Mouse (Mus musculus) intestine, postnatal 0 days (tissue): ENCODE results near the gene Tcte2. TPM values are rescaled to one million over a fixed set of nuclear protein-coding genes. Genes with fewer than 3 reads are reported as not detected.
"Not testable (repeated sequence)": the region's sequence is repeated elsewhere in the genome, so short reads cannot be mapped to it uniquely, and the experiment has no call there.

Source experiments
- ATAC-seq: fragments of 200-750 bp; cut with Nextera tagmentation; 2 replicates; pipeline ENCODE4 v1.8.0; 2017; ENCODE audit warnings: mild to moderate bottlenecking, moderate TSS enrichment, moderate library complexity
- H3K27ac ChIP-seq: fragments of 300-500 bp; sonication (generic); 2 replicates; pipeline ENCODE4 v1.5.1; 2014; ENCODE audit warnings: mild to moderate bottlenecking, low read depth, low read length, moderate library complexity
- H3K27me3 ChIP-seq: fragments of 300-500 bp; sonication (generic); replicated peaks from 2 replicates; pipeline ENCODE4 v1.6.1; 2014; ENCODE audit warnings: low read length, mixed read lengths; ENCODE audit not compliant: control insufficient read depth, insufficient read depth
- H3K36me3 ChIP-seq: fragments of 300-500 bp; sonication (generic); 2 replicates; pipeline ENCODE4 v1.6.1; 2014; ENCODE audit warnings: mild to moderate bottlenecking, moderate library complexity; ENCODE audit not compliant: control insufficient read depth, insufficient read depth
- H3K4me1 ChIP-seq: fragments of 300-500 bp; sonication (generic); replicated peaks from 2 replicates; pipeline ENCODE4 v1.6.1; 2014; ENCODE audit warnings: antibody characterized with exemption, low read length, mixed read lengths; ENCODE audit not compliant: control insufficient read depth, insufficient read depth
- H3K4me2 ChIP-seq: fragments of 300-500 bp; sonication (generic); replicated peaks from 2 replicates; pipeline ENCODE4 v1.6.1; 2014; ENCODE audit warnings: low read depth, mild to moderate bottlenecking, moderate library complexity
- H3K4me3 ChIP-seq: fragments of 300-500 bp; sonication (generic); 2 replicates; pipeline ENCODE4 v1.5.1; 2014; ENCODE audit warnings: low read depth, low read length
- H3K9ac ChIP-seq: fragments of 300-500 bp; sonication (generic); 2 replicates; pipeline ENCODE4 v1.6.1; 2014; ENCODE audit warnings: mild to moderate bottlenecking, low read depth, low read length
- H3K9me3 ChIP-seq: fragments of 300-500 bp; sonication (generic); 2 replicates; pipeline ENCODE4 v1.6.1; 2016; ENCODE audit warnings: mixed run types; ENCODE audit not compliant: control insufficient read depth
- CTCF ChIP-seq: sonication (generic); IDR thresholded peaks from 2 replicates; pipeline ENCODE4 v1.5.1; 2016; ENCODE audit warnings: low read depth, mild to moderate bottlenecking, control low read depth, antibody characterized with exemption, moderate library complexity
- WGBS: fragments of 180-500 bp; shearing (Covaris S2); extraction: QIAGEN DNeasy Blood & Tissue Kit; methylation state at CpG from one replicate; pipeline ENCODE4 v1.1.7; 2014; 5-methylcytosine and 5-hydroxymethylcytosine counted together
- polyA plus RNA-seq: library from polyadenylated mRNA; unstranded; fragments of >200 nt; fragmentation: Nextera tagmentation; extraction: Ambion mirVana; gene quantifications from 2 replicates; pipeline ENCODE4 v1.2.1, GENCODE M21; 2015

The Tcte2 gene
- polyA plus RNA-seq, 1 experiment from 2014 or later: 1.4 TPM

- TF ChIP-seq CTCF: no peak
- Histone ChIP-seq H3K27ac (peak overlapping the region; percentile 21; the same call in 1 of the 2 replicates), H3K4me3 (no peak overlapping the region), H3K4me2 (no peak overlapping the region), H3K36me3 (no peaks in the 10 kb centered on the region), H3K4me1 (peaks cover 8% of the 10 kb centered on the region), H3K27me3 (no peaks in the 10 kb centered on the region), H3K9me3 (no peaks in the 10 kb centered on the region), H3K9ac (no peak overlapping the region)
- no peak for ATAC-seq
- WGBS: 82% methylated on average over 6 of the region's 6 CpGs
Observed at GRCm38 (mm10) chr17:13681126-13681525, 80.5 kb downstream of the Tcte2 start.

- Histone ChIP-seq H3K27ac (0 out of 2 replicates have a peak overlapping the region, but pooled peaks have one; percentile 21), H3K4me2 (no peak overlapping the region), H3K9me3 (no peaks in the 10 kb centered on the region), H3K36me3 (no peaks in the 10 kb centered on the region), H3K27me3 (no peaks in the 10 kb centered on the region), H3K9ac (no peak overlapping the region), H3K4me1 (peaks cover 8% of the 10 kb centered on the region), H3K4me3 (no peak overlapping the region)
- WGBS: 64% methylated on average over 4 of the region's 4 CpGs
- no peak for ATAC-seq
- no peak for TF ChIP-seq CTCF
Observed at GRCm38 (mm10) chr17:13680318-13680717, 81.3 kb downstream of the Tcte2 start.

DNA sequence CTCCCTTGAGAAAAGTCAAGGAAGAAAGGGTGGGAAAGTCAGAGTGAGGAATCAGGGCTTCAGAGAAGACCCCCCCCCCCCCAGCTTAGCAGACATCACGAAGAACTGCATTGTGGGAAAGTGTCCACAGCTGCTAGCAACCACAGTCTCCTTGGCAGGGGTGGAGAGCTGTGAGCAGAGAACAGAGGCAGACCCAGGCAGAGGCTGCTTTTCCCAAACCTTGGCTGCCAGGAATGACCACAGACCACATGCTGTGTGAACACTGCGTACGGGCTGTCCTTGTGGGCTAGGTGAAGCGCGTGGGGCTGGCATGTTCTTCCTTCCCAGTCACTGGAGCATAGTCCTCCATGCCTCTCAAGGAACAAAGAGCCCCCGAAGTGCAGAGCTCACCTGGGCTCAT, 81.9 kb downstream of the Tcte2 start:
- Histone ChIP-seq H3K36me3 (no peaks in the 10 kb centered on the region), H3K4me3 (no peak overlapping the region), H3K27ac (no peak overlapping the region), H3K9ac (no peak overlapping the region), H3K27me3 (no peaks in the 10 kb centered on the region), H3K4me1 (peaks cover 8% of the 10 kb centered on the region), H3K4me2 (no peak overlapping the region), H3K9me3 (no peaks in the 10 kb centered on the region)
- WGBS: 92% methylated on average over 6 of the region's 6 CpGs
- no peak for ATAC-seq
- TF ChIP-seq CTCF: no peak

DNA sequence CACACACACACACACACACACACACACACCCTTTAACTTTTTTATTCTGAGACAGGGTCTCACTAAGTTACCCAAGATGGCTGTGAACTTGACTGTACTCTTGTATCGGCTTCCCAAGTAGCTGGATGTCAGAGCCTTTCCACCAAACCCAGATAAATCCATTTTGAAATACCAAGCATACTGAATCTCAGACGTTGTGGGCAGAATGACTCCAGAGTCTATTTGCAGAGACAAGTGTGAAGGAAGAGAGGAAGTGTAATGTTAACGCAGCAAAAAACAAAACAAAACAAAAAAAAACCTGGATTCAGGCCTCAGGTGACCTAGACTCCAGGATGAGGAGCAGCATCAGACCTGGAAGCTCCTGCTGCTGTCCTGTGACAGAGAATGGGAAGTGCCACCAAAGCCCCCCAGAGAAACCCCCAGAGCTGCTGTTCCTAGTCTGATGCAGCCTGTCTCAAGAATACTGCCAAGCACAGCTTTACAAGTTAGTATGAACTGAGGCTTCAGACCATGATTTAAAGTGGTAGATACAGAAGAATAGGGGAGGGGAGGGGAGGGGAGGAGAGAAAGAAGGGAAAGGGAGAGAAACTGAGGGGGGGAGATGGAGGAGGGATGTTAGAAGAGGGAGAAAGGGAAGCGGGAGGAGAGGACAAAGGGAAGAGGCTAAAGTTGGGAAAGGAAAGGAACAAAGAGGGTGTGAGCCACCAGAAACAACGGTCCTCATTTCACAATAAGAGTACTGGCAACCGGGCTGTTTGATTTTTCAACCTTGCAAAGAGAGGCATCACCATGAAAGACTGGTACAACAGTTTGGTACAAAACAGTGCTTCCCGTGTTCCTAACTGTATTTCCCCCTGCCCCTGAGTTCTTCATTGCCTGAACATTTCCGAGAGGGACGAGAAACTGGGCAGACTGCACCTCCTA, 84.1 kb downstream of the Tcte2 start:
- H3K4me1 ChIP-seq: peaks cover 3% of the 10 kb centered on the region; the same call in 1 of the 2 replicates
- no peak overlapping the region for H3K9ac ChIP-seq
- no peaks in the 10 kb centered on the region for H3K27me3 ChIP-seq
- H3K4me3 ChIP-seq: no peak overlapping the region
- no peak for TF ChIP-seq CTCF
- H3K36me3 ChIP-seq: no peaks in the 10 kb centered on the region
- ATAC-seq: no peak
- WGBS: 62% methylated on average over 9 of the region's 9 CpGs
- no peak overlapping the region for H3K27ac ChIP-seq
- H3K4me2 ChIP-seq: no peak overlapping the region
- H3K9me3 ChIP-seq: no peaks in the 10 kb centered on the region

DNA sequence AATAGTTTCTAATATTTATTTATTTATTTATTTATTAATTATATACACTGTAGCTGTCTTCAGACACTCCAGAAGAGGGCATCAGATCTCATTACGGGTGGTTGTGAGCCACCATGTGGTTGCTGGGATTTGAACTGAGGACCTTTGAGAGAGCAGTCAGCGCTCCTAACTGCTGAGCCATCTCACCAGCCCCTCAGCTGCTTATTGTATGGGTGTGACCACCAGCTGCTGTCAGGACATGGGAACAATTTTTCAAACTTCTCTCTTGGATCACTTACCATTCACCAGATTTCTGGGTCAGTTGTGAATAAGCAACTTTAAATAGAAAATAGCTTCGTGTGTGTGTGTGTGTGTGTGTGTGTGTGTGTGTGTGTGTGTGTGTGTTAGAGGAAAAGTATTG, 85.5 kb downstream of the Tcte2 start:
- not testable (repeated sequence) for H3K36me3 ChIP-seq, H3K4me2 ChIP-seq, H3K9ac ChIP-seq, H3K27me3 ChIP-seq, H3K4me3 ChIP-seq, H3K9me3 ChIP-seq, ATAC-seq, H3K27ac ChIP-seq, H3K4me1 ChIP-seq
- 87% methylated on average over 3 of the region's 3 CpGs for WGBS

- no peak overlapping the region for H3K4me3 ChIP-seq
- H3K4me2 ChIP-seq: no peak overlapping the region
- no peaks in the 10 kb centered on the region for H3K36me3 ChIP-seq
- H3K9me3 ChIP-seq: no peaks in the 10 kb centered on the region
- TF ChIP-seq CTCF: no peak
- 62% methylated on average over 4 of the region's 4 CpGs for WGBS
- H3K27ac ChIP-seq: no peak overlapping the region
- no peak overlapping the region for H3K9ac ChIP-seq
- no peak for ATAC-seq
- H3K4me1 ChIP-seq: 0 out of 2 replicates have a peak, but pooled peaks cover 3% of the 10 kb centered on the region
- no peaks in the 10 kb centered on the region for H3K27me3 ChIP-seq
Observed at GRCm38 (mm10) chr17:13675630-13676029, 86.0 kb downstream of the Tcte2 start.
